Mouse (Mus musculus): ENCODE measurements around the gene Ptges3. TPM values are rescaled to one million over a fixed set of nuclear protein-coding genes. Genes with fewer than 3 reads are reported as not detected.
"Not testable (repeated sequence)": the region's sequence is repeated elsewhere in the genome, so short reads cannot be mapped to it uniquely, and the experiment has no call there.

Ptges3 gene
- 10 to 100 TPM; 72.1 to 87.9 TPM for total RNA-seq (2021)
- long read RNA-seq, experiment 1, transcript Ptges3-201 (8 exons, 2,000 nt) = major isoform, 69 of 78 reads
- long read RNA-seq, experiment 1, partial matches to known transcripts = 1 of 78 reads
- long read RNA-seq, experiment 1, other reads (novel, unspliced or antisense) = 8 of 78 reads
- long read RNA-seq, experiment 2, transcript Ptges3-201 (8 exons, 2,000 nt) = major isoform, 54 of 61 reads
- long read RNA-seq, experiment 2, partial matches to known transcripts = 0 of 61 reads
- long read RNA-seq, experiment 2, other reads (novel, unspliced or antisense) = 7 of 61 reads

DNA sequence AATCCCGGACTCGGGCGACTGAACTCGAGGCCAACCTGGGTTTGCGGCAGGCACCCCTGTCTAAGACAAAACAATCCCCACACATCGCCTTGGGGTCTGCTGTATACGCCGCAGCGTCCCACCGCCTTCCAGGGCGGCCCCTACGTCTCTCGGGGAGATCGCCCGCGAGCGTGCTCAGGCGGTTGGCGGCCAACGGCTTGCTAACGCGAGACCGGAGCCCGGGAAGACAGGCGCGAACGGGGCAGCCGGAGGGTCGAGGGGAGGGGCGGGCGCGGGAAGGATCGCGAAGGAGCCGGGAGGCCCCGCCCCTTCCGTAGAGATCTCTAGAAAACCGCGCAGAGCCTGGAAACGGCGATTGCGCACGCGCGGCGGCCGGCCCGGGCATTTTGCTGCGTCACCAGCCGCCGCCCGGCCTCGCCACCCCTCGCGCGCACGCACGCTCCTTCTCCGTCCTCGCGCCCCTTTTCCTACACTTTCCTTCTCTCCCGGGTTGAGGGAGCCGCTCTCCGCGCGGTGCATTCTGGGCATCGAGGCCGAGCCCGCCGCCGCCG lies at the start of gene Ptges3:
Gene Ptges3, plus strand, starts transcription at position 354 of the 551 bp plus-strand sequence.
- DNase-seq (ENCODE audit: low spot score) = peak; percentile 95

DNA sequence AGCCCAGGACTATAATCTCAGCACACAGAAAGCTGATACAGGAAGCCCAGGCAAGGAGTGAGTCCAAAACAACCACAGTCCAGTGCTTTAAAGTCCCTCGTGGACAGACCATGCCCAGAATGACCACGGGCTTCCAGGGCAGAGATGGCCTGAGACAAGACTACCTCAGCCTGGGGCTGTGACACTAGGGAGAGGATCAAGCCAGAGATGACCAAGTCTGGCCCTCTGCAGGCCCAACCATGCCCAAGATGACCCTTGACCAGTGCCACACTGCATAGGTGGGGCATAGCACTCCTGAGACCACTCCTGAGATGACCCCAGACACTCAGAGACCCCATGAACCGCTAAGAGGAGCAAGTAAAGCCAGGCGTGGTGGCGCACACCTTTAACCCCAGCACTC lies 49.0 kb upstream of the Ptges3 start:
- no peak for DNase-seq (ENCODE audit: low spot score)

DNA sequence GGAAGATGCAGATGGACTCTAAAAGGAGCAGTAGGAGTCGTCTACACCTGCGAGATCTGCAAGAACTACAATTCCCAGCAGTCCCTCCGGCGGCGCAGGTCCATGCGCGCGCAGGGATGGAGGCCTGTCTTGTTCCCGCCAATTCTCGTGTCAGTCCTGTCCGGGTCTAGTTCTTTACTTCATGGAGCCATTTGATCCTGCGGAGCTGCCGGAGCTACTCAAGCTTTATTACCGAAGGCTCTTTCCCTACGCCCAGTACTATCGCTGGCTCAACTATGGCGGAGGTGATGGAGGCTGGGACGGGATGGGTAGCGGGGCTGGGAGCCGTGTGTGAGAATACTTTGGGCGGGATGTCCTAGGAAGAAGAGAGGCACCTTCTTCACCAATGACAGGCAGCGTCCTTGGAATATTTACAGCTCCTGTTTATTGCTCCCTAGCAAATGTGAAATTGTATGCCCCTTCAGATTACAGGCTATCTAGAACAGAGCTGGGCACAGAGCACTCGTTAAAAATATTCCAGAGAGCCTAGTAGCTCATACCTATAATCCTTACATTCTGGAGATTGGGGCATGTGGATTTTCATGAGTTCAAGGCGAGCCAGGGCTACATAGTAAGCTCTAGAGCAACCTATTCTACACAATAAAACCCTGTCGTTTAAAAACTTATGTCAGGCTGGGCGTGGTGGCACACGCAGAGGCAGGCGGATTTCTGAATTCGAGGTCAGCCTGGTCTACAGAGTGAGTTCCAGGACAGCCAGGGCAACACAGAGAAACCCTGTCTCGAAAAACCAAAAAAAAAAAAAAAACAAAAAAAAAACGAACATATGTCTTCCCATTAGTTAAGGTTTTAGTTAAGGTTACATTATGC lies 43.5 kb upstream of the Ptges3 start, which contains the start of gene Prim1:
Gene Prim1, plus strand, starts transcription at position 101 of the 867 bp plus-strand sequence.
- DNase-seq (ENCODE audit: low spot score) = peak; percentile 69

DNA sequence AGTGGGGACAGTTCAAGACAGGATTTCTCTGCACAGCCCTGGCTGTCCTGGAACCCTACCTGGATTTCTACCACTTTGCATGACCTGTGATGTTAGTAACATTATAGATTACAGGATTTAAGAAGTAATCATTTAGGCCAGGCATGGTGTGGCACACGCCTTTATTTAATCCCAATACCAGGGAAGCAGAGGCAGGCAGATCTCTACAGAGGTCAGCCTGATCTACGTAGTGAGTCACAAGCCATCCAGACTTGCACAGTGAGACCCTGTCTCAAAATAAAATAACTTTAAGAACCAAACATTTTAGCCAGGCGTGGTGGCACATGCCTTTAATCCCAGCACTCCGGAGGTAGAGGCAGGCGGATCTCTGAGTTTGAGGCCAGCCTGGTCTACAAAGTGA lies 36.6 kb upstream of the Ptges3 start:
- DNase-seq (ENCODE audit: low spot score) = no peak

DNA sequence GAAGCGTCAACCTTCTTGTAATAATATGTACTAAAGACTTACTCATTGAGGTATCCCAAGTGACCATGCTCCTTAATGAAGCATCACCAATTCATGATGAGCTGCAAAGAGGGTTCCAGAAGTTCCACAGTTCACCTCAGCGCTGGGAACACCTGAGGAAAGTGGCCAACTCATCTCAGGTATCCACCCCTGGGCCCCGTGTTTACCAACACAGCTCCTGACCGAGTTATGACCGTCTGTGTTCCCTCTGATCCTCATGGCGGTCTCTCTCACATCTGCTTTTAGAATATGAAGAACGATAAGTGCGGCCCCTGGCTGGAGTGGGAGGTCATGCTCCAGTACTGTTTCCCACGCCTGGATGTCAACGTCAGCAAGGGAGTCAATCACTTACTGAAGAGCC lies 35.3 kb upstream of the Ptges3 start:
- DNase-seq (ENCODE audit: low spot score) = no peak

DNA sequence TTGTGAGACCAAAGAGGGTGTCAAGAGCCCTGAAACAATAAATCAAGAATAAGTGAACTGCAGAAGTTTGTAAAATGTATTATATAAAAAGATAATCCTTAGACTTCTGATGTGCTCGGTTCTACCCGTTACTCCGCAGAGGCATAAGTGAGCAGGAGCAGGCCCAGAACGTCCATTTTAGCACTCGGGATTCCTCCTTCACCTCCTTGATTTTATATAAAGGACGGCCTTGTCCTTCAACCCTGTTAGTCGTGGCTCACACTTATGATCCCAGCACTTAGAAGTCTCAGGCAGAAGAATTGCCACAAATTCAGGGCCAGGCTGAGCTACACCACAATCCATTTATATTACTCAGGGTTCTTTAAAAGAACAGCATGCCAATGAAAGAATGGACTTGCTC lies 28.8 kb upstream of the Ptges3 start:
- DNase-seq (ENCODE audit: low spot score) = no peak

DNA sequence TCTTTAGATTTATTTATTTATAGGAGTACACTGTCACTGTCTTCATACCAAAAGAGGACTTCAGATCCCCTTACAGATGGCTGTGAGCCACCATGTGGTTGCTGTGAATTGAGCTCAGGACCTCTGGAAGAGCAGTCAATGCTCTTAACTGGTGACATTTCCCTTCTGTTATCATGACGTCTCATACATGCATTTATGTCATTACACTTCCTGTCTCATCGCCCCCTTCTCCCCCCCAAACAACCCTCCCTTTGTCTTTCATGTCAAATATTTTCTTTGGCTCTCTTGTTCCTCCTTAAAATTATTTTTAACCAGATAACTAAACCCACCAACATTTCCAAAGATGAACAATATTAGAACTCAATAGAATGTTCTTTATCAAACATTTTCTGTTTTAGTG lies 27.9 kb upstream of the Ptges3 start:
- DNase-seq (ENCODE audit: low spot score) = no peak

DNA sequence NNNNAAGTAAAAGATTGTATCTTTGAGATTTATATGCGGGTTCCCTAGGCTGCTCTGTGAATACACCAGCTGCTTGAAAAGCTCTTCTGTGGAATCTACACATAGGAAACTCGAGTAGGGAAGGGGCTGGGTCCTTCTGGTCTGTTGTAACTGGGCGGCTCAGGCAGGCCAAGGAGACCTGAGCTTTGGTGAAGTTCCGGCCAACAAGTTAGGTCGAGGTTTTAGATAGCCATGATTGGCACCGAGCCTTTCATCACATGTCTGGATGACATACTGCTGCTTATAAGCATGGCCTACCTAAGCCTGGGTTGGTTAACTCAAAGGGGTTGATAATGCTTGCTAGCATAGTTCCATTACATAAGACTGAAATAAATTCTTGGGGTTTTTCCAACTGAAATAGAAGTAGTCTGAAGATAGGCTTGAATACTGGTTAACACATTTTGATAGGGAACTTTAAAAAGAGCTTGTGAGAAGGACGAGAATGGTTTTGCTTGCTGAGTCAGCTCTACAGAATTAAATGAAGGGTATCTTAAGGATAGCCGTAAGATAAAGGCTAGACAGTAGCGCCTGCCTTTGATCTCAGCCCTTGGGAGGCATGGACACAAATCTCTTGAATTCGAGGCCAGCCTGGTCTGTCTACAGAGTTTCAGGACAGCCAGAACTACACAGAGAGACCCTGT lies 21.9 kb upstream of the Ptges3 start:
- DNase-seq (ENCODE audit: low spot score) = peak; percentile 89

DNA sequence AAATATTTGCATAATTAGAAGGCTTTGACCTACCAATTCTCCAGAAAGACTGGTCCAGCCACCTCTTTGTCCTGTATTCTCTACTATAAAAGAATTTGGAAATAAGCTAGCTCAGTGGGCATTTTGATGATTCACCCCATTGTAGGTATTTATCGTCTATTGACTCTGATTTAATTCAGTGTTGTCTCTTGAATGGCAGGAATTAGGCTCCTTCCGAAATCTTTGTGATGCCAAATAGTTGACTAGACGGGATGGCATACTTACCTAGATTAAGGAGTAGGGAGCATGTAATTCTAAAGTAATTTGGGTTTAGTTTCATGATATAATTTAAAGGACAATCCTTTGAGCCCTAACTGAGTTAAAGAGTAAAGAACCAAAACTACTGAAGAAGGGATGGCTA lies 20.8 kb upstream of the Ptges3 start:
- no peak for DNase-seq (ENCODE audit: low spot score)

DNA sequence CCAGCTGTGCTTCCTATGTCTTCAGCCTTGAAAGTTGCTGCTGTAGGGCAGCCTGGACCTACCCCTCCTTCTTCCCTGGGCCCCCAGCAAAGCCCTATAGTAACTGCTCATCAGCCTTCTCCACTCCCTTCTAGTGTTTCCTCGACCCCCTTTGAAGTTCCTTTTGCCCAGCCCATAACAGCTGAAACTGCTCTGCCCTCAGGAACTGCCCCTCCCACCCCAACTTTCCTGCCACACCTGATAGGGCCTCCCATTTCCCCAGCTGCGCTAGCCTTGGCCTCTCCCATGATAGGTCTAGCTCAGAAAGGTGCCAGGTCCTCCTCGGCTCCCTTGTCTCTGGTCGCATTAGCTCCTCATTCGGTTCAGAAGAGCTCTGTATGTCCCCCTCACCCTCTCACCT lies 19.6 kb upstream of the Ptges3 start:
- peak; percentile 26 for DNase-seq (ENCODE audit: low spot score)

DNA sequence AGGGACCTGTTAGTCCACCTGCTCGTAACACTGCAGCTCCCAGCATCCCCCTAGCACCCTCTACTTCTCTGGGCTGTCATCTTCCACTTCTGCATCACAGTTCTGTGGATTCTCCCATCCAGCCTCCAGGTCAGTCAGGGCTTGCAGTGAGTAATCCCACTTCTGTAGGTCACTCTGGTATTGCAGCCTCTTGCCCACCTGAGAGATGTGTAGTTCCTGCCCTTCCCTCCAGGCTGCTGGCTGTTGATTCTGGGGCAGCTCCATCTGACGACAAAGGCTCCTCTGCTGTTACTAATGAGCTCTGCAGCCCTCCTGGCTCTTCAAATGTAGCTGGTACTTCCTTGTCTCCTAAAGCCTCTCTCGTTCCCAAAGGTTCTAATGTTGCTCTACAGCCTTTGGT lies 18.9 kb upstream of the Ptges3 start:
- no peak for DNase-seq (ENCODE audit: low spot score)

DNA sequence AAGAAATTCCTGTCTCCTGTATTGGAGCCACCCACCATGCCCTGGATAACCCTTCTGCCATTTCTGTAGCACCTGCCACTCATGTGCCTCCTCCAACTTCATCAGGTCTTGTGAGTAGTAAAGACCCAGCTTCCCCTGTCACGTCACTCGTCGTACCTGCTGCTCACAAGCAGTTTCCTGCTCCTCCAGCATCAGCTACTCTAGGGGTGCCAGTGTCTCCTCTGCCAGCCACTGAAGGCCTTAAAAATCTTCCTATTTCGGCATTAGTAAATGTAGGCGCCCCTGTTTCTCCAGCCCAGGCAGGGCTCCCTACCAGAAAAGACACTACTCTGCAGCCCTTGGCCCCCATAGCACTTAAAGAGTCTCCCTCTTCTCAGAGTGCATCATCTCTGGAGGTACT lies 18.5 kb upstream of the Ptges3 start:
- no peak for DNase-seq (ENCODE audit: low spot score)

DNA sequence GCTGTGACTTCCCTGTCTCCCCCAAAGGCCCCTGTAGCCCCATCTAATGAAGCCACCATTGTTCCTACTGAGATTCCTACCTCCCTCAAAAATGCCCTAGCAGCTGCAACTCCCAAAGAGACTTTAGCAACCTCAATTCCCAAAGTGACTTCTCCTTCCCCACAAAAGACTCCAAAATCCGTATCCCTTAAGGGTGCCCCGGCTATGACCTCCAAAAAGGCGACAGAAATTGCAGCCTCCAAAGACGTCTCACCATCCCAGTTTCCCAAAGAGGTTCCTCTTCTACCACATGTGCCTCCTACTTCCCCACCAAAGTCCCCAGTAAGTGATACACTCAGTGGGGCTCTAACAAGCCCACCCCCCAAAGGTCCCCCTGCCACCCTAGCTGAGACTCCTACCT lies 17.1 kb upstream of the Ptges3 start:
- DNase-seq (ENCODE audit: low spot score) = no peak

DNA sequence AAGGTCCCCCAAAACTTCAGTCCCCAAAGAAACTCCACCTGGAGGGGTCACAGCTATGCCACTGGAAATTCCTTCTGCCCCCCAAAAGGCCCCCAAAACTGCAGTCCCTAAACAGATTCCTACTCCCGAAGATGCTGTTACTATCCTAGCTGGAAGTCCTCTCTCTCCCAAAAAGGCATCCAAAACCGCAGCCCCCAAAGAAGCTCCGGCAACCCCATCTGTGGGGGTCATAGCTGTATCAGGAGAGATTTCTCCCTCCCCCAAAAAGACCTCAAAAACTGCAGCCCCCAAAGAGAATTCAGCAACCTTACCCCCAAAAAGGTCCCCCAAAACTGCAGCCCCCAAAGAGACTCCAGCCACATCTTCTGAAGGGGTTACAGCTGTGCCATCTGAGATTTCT lies 16.3 kb upstream of the Ptges3 start:
- no peak for DNase-seq (ENCODE audit: low spot score)

DNA sequence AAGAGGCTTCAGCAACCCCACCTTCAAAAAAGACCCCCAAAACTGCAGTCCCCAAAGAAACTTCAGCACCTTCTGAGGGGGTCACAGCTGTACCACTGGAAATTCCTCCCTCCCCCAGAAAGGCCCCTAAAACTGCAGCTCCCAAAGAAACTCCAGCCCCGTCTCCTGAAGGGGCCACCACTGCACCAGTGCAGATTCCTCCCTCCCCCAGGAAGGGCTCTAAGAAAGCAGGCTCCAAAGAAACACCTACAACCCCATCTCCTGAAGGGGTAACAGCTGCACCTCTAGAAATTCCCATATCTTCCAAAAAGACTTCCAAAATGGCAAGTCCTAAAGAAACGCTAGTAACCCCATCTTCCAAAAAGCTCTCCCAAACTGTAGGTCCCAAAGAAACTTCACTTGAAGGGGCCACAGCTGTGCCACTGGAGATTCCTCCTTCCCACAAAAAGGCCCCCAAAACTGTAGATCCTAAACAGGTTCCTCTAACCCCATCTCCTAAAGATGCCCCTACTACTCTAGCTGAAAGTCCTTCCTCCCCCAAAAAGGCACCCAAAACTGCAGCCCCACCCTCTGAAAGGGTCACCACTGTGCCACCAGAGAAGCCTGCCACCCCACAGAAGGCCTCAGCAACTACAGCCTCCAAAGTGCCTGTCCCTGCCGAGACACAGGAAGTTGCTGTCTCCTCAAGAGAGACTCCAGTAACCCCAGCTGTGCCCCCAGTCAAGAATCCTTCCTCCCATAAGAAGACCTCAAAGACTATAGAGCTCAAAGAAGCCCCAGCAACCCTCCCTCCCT lies 15.5 kb upstream of the Ptges3 start:
- no peak for DNase-seq (ENCODE audit: low spot score)

DNA sequence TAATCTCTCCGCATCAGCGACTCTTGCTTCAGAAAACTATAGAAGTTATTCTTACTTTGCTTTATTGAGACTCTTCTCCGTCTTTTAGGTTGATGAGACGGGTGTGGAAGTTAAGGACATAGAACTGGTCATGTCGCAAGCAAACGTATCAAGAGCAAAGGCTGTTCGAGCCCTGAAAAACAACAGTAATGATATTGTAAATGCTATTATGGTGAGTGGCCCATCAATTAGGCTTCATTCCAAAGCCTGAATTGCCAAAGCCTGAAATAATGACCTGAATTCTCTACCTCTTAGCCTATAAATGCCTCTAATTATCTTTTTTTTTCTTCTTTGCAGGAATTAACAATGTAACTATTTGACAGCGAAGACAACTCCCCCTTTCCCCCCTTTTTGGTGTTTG lies 10.6 kb upstream of the Ptges3 start:
- no peak for DNase-seq (ENCODE audit: low spot score)

DNA sequence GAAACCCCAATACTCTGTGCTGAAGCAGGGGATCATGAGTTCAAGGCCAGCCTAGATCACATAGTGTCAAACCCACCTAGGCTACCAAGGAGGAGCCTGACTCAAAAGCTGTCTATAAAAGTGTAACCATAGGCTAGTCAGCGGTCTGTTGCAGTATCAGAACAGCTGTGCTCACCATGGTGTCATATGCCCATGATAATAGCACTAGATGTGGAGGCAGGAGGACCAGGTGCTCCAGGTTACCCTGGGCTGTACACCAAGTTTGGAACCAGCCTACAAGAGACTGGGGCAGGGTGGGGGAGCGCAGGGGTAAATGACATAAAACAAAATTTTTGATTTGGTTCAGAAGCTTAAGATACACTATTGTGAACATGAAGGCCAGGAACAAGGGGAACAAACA lies 9.0 kb upstream of the Ptges3 start:
- no peak for DNase-seq (ENCODE audit: low spot score)

DNA sequence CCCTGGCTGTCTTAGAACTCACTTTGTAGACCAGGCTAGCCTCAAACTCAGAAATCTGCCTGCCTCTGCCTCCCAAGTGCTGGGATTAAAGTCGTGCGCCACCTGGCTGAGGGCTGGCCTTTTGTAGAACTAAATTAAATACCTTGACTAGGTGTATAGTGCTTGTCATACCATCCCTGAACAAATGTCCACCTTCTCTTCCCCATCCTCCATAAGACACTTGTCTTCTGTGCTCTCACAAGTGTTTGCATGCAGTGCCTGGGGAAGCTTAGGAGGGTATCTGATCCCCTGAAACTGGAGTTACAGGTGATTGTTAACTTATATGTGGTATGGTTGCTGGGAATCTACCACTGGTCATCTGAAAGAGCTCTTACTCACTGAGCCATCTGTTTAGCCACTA lies 8.4 kb upstream of the Ptges3 start:
- no peak for DNase-seq (ENCODE audit: low spot score)

DNA sequence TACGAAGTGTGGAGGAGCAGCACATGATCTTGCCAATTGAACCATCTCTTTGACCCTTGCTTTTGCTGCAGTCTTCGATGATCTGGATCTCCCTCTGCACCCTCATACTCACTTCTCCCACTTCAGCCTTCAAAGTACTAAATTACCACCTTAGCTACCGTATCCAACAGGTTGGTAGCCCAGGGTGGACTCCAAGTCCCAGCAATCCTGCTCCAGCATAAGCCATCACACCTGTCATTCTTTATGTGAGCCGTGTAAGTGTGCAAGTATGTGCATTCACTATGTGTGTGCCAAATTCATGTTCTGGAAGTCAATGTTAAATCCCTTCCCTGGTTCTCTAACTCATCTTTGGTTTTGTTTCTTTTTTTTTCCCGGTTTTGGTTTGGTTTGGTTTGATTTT lies 7.2 kb upstream of the Ptges3 start:
- DNase-seq (ENCODE audit: low spot score) = no peak

DNA sequence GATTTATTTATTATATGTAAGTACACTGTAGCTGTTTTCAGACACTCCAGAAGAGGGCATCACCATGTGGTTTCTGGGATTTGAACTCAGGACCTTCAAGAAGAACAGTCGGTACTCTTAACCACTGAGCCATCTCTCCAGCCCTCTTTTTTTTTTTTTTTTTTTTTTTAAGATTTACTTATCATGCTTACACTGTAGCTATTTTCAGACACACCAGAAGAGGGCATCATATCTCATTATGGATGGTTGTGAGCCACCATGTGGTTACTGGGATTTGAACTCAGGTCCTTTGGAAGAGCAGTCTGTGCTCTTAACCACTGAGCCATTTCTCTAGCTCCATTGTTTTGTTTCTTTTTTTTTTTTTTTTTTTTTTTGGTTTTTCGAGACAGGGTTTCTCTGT lies 6.6 kb upstream of the Ptges3 start:
- not testable (repeated sequence) for DNase-seq (ENCODE audit: low spot score)

DNA sequence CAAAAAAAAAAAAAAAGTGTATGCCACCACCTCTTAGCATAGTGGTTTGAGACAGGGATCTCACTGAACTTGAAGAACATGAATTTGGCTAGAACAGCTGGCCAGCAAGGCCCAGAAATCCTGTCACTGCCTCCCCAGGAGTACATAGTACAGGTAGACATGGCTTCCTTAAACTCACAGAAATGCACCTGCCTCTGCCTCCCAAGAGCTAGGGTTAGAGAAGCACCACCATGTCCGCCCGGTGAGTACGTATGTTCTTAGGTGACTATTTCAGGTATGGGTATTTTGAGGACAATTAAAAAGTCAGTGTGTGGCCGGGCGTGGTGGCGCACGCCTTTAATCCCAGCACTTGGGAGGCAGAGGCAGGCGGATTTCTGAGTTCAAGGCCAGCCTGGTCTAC lies 5.8 kb upstream of the Ptges3 start:
- DNase-seq (ENCODE audit: low spot score) = no peak
